Mouse (Mus musculus) brain, adult 2 months (tissue): Measurements from ENCODE around the gene Nelfcd.
A peak's percentile ranks its signal among the peaks of the same experiment; 100 is the strongest.

ENCODE experiments used
- DNase-seq: peaks from one replicate; pipeline ENCODE4 v3.0.0; 2011; ENCODE audit warnings: low read depth, low spot score

Gene Nelfcd

GRCm38 (mm10) chr2:174415731-174416310 lies at the start of gene Nelfcd:
Gene Nelfcd (plus strand): TSS chr2:174415804.
- DNase-seq = peak; percentile 96

- no peak for DNase-seq
Observed at GRCm38 (mm10) chr2:174366571-174366970, 49.0 kb upstream of the Nelfcd start.

- no peak for DNase-seq
Observed at GRCm38 (mm10) chr2:174381021-174381420, 34.6 kb upstream of the Nelfcd start.

GRCm38 (mm10) chr2:174391936-174392335 lies 23.7 kb upstream of the Nelfcd start:
- no peak for DNase-seq

- DNase-seq = no peak
Observed at GRCm38 (mm10) chr2:174392554-174392953, 23.1 kb upstream of the Nelfcd start.

- no peak for DNase-seq
Observed at GRCm38 (mm10) chr2:174393383-174393782, 22.2 kb upstream of the Nelfcd start.

GRCm38 (mm10) chr2:174396643-174397042 lies 19.0 kb upstream of the Nelfcd start:
- DNase-seq = no peak

- no peak for DNase-seq
Observed at GRCm38 (mm10) chr2:174397065-174397464, 18.5 kb upstream of the Nelfcd start.

GRCm38 (mm10) chr2:174397881-174398280 lies 17.7 kb upstream of the Nelfcd start:
- DNase-seq = no peak

GRCm38 (mm10) chr2:174400396-174400795 lies 15.2 kb upstream of the Nelfcd start:
- DNase-seq = peak; percentile 7

GRCm38 (mm10) chr2:174410222-174410621 lies 5.4 kb upstream of the Nelfcd start:
- no peak for DNase-seq

GRCm38 (mm10) chr2:174413127-174413526 lies 2.5 kb upstream of the Nelfcd start:
- no peak for DNase-seq

GRCm38 (mm10) chr2:174415001-174415730 lies 438 bp upstream of the Nelfcd start:
- DNase-seq = no peak

GRCm38 (mm10) chr2:174421107-174421506 lies 5.5 kb downstream of the Nelfcd start:
- DNase-seq = peak; percentile 13

GRCm38 (mm10) chr2:174424301-174425085 lies 8.9 kb downstream of the Nelfcd start:
- no peak for DNase-seq

- DNase-seq = no peak
Observed at GRCm38 (mm10) chr2:174426856-174427255, 11.3 kb downstream of the Nelfcd start.

- DNase-seq = no peak
Observed at GRCm38 (mm10) chr2:174428076-174428835, 12.7 kb downstream of the Nelfcd start.

GRCm38 (mm10) chr2:174428996-174429591 lies 13.5 kb downstream of the Nelfcd start:
- DNase-seq = peak; percentile 11

- DNase-seq = no peak
Observed at GRCm38 (mm10) chr2:174434943-174435342, 19.3 kb downstream of the Nelfcd start.

GRCm38 (mm10) chr2:174436076-174436701 lies 20.6 kb downstream of the Nelfcd start:
- peak; percentile 42 for DNase-seq
